Mouse (Mus musculus): ENCODE measurements around the gene Gm5751.
"Not testable (repeated sequence)": the region's sequence is repeated elsewhere in the genome, so short reads cannot be mapped to it uniquely, and the experiment has no call there.

Gene Gm5751

DNA sequence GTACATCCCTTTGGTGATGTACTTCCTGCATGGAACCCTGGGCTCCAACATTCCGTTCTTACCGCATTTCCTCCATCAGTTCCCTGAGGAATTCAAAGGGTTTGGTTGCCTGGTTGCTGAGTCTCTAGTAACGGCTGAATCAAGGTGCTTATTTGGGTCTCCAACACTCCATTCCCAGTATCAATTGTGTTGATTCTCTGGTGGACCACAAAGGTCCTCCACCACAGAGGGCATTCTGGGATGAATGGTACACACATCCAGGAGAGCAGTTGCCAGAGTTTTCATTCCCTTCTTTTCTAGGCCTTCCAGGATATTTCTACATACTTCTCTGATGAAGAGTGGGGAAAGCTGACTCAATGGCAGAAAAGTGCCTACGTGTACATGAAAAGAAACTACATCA is at the start of gene Gm5751:
Gene Gm5751 (plus strand): TSS at position 301 of the 400 bp plus-strand sequence.
- not testable (repeated sequence) for DNase-seq (ENCODE audit: low read depth, low spot score)

DNA sequence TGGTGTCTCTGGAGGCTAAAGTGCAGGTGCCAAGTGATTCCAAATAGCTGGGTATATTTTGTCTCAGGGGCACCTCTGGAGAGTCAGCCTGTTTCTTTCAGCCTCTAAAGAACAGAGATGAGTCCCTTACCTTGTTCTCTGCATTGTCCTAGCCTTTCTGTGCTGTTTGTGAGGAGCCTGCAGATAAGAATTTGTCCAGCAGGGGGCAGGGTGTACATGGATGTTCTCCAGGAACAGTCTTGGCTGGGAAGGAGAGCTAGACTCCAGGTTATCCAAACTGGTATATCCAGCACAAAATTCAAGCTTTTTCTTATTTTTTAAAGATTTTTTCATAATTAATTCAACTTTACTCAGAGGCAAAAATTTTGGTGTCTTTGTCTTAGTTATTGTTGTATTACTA is 42.0 kb upstream of the Gm5751 start:
- peak; percentile 19 for DNase-seq (ENCODE audit: low read depth, low spot score)

DNA sequence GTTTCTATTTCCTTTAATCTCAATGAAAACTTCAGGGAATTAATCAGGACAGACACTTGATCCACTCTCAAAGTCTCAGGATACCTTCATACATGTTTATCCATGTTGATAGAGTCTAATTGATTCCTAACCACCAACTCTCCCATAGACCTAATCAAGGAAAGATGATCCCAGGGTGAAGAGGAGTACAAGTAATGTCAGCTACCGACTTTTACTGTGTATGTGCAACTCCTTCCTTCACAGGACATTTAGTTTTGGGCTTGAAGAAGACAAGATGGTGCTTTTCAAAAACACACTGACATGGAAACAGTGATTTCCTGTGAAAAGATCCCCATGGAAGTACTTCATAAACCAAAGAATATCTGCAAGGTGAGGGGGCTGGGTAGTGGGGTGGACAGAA is 30.4 kb upstream of the Gm5751 start, which contains the start of gene Gm6592:
Gene Gm6592 (plus strand): TSS at position 301 of the 400 bp plus-strand sequence.
- no peak for DNase-seq (ENCODE audit: low read depth, low spot score)

- DNase-seq (ENCODE audit: low read depth, low spot score) = no peak
These were observed 21.6 kb upstream of the Gm5751 start for GRCm38 (mm10) chrX:8852486-8852885.

DNA sequence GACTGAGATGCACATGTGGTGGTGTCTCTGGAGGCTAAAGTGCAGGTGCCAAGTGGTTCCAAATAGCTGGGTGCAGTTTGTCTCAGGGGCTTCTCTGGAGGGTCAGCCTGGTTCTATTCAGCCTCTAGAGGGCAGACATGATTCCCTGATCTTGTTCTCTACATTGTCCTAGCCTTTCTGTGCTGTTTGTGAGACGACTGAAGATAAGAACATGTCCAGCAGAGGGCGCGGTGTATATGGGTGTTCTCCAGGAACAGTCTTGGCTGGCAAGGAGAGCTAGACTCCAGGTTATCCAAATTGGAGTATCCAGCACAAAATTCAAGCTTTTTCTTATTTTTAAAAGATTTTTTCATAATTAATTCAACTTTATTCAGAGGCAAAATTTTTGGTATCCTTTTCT is 9.7 kb upstream of the Gm5751 start:
- peak; percentile 88 for DNase-seq (ENCODE audit: low read depth, low spot score)

DNA sequence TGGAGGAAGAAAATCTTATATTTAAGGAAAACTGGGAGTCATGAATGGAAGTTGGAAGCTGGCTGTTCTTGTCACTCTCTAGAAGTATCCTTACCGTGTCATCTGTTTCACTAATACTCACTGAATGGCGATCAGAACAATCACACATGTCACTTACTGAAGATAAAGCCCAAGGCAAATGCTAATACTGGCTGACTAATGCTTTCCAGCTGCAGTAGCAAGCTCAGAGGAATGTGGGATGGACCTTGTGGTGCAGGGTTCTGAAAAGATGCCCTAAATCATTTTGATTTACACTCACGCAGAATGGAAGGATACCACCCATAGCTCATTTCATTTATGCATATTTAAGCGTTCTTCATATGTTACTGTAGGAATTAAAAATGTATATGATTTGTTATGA is 10.3 kb downstream of the Gm5751 start:
- no peak for DNase-seq (ENCODE audit: low read depth, low spot score)

DNA sequence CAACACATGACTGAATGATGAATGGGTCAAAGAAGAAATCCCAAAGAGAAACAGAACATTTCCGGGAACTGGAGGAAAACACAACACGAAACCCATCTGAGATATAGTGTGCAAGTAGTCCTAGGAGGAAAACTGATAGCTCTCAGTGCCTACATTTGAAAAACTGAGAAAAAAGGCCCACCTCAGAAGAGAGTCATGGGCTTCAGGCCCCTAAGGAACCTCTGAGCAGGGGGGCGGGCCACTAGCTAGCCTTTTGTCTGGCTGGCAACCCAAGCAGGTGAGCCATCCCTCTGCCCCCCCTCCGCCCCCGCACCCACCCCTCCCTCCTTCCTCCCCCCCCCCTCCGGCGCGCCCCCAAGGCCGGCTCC is 17.9 kb downstream of the Gm5751 start:
- DNase-seq (ENCODE audit: low read depth, low spot score) = no peak

DNA sequence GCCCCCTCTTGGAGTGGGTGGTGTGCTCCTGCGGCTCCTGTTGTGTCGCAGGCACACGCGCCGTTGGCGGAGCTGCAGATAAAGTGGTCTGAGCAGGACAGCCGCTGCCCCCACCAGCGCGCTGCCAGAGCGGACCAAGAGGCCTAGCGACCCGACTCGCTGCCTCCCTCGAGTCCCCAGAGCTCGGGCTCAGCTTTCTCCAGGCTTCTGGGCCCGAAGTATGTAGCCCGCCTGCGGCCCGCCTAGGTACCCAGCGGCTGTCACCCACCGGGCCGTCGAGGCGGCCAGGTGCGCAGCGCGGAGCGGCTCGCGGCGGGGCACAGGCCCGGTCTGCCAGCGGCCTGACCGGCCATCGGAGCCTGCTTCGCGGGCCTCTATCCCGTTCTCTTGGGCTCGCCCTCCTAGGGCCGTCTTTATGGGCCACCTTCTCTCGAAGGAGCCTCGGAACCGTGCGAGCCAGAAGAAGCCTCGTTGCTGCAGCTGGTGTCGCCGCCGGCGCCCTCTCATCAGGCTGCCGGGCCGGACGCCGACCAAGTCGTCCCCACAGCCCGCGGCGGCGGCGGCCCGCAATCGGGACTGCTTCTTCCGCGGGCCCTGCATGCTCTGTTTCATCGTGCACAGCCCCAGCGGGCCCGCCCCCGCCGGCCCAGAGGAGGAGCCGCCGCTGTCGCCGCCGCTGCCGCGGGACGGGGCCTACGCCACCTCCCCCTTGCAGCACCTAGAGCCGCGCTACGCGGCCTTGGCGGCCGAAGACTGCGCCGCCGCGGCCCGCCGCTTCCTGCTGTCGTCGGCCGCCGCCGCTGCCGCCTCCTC is 18.5 kb downstream of the Gm5751 start, which contains the start of gene B630019K06Rik:
Gene B630019K06Rik (plus strand): TSS at position 40 of the 813 bp plus-strand sequence.
- DNase-seq (ENCODE audit: low read depth, low spot score) = no peak

DNA sequence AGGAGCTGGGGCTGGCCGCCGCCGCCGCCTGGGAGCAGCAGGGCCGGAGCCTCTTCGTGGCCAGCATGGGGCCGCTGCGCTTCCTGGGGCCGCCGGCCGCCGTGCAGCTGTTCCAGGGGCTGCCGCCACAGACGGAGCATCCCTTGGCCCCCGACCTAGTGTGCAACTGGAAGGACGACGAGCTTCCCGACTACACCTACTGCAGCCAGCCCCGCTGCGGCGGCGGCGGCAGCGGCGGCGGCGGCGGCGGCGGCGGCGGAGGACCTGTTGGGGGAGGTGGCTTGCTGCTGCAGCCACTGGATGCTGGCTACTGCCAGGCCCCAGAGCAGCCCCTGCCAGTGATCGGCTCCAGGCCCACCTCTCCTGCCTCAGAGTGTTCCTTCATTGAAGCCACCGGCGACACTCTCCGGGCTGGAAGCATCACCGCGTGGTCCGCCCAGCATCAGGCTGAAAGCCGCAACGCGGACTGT is 19.2 kb downstream of the Gm5751 start:
- no peak for DNase-seq (ENCODE audit: low read depth, low spot score)

- no peak for DNase-seq (ENCODE audit: low read depth, low spot score)
These were observed 26.8 kb downstream of the Gm5751 start for GRCm38 (mm10) chrX:8900823-8901222.

DNA sequence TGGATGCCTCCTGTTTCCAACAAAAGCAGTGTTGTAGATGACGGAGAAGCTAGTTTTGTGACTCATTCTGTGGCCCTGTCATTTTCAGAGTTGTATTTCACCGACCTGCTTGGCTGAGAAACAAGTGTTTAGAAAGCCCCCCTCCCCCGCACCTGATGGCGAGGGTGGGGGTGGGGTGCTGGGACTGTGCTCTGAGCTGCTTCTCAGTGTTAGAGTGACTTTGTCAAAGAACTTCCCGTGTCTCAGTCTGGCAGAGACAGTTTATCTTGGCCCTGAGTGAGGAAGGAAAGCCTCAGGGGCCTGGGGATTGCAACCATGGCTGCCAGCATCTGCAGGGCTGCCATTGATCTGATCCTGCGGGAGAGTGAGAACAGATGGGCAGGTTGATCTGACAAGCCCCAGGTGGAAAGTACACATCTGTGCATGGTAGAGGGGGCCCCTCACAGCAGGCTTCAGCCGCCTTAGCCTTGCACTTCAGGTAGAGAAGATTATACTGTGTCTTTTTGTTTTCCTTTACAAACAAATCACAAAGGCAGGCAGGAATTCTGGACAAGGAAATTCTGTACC is 27.9 kb downstream of the Gm5751 start:
- no peak for DNase-seq (ENCODE audit: low read depth, low spot score)

DNA sequence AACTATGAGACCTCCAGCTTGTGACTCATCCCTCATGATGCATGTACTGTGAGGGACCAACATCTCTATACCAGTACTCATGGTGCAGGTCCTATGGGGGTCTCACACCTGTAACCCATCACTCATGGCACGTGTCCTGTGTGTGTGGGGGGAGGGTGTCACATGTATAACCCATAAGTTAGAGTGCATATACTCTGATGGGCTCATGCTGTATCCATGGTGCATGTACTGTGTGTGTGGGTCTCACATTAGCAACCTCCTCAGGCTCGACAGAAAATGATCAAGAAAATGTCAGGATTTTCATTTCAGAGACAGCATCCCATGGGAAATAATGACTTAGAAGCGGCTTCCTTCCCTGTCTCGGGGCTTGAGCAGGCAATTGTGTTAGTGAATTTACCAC is 47.0 kb downstream of the Gm5751 start:
- DNase-seq (ENCODE audit: low read depth, low spot score) = no peak

DNA sequence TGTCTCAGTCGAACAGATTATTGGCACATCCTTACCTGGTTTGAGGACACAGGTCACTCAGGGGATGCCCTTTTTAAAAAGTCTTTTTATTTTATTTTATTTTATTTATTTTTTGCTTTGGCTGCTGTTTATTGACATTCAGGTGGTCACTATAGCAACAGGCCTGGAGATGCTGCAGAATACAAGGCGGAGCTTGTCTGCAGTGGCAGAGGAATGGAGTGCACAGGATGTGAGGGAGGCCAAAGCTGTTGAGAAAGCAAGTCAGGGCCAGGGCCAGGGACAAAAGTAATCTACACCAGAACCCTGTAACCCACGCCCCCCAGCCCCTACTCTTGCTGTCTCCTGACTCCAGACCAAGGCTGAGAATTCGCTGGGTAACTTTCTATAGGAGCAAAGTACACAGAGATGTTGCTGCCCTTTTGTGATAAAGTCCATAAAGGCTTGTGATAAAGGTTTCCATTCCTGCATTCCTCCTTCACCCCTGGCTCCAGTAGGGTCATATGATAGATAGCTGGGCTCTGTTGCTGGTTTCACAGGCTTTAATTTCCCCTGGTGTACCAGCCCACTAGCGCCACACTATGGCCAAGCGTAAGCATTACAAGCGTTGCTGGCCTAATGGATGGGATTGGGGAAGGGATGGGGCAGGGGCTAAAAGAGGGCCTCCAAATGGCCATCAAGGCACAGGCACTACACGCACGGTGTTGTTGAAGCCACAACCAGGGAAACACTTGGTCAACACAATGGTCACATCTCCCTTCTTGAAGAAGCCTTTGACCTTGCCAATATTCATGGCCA is 48.0 kb downstream of the Gm5751 start:
- DNase-seq (ENCODE audit: low read depth, low spot score) = no peak

GRCm38 (mm10) chrX:8927308-8927707 is 53.3 kb downstream of the Gm5751 start:
- DNase-seq (ENCODE audit: low read depth, low spot score) = no peak

Data from ES-CJ7 (cell line).